Mouse (Mus musculus): Measurements from ENCODE around the gene Wdr13. TPM values are rescaled to one million over a fixed set of nuclear protein-coding genes. Genes with fewer than 3 reads are reported as not detected.

Wdr13 gene
- polyA plus RNA-seq (2014; fragmentation: Illumina TruSeq; extraction: RNeasy Lipid Tissue Mini Kit (QIAGEN cat#74804)) = 47.5 TPM

GRCm38 (mm10) chrX:8132017-8132976 lies at the start of gene Wdr13:
Wdr13 (minus strand) TSS chrX:8132892.

GRCm38 (mm10) chrX:8175504-8176385 lies 43.1 kb upstream of the Wdr13 start, which contains the start of gene Tbc1d25:
Tbc1d25 (minus strand) TSS chrX:8176181.

GRCm38 (mm10) chrX:8145153-8145991 lies 12.7 kb upstream of the Wdr13 start, which contains the start of gene Rbm3:
Rbm3 (minus strand) TSS chrX:8145880.

GRCm38 (mm10) chrX:8090346-8090953 lies 42.2 kb downstream of the Wdr13 start, which contains the start of gene Was:
Was (minus strand) TSS chrX:8090498.

GRCm38 (mm10) chrX:8074430-8075014 lies 58.2 kb downstream of the Wdr13 start, which contains the start of gene Suv39h1:
Suv39h1 (minus strand) TSS chrX:8074760.

Other genes starting within 250 kb of the Wdr13 start
- 3.1 TPM for gene Slc35a2, start 248.9 kb downstream of the Wdr13 start, polyA plus RNA-seq (2014; fragmentation: Illumina TruSeq; extraction: RNeasy Lipid Tissue Mini Kit (QIAGEN cat#74804))
- 18.8 TPM for gene Pqbp1, start 233.6 kb downstream of the Wdr13 start, polyA plus RNA-seq (2014; fragmentation: Illumina TruSeq; extraction: RNeasy Lipid Tissue Mini Kit (QIAGEN cat#74804))
- 3.8 TPM for gene Timm17b, start 233.5 kb downstream of the Wdr13 start, polyA plus RNA-seq (2014; fragmentation: Illumina TruSeq; extraction: RNeasy Lipid Tissue Mini Kit (QIAGEN cat#74804))
- not detected for gene Gm10491, start 225.1 kb downstream of the Wdr13 start, polyA plus RNA-seq (2014; fragmentation: Illumina TruSeq; extraction: RNeasy Lipid Tissue Mini Kit (QIAGEN cat#74804))
- gene Gm10490, start 223.3 kb downstream of the Wdr13 start, polyA plus RNA-seq (2014; fragmentation: Illumina TruSeq; extraction: RNeasy Lipid Tissue Mini Kit (QIAGEN cat#74804)) = not detected
- not detected for gene Pcsk1n, start 213.1 kb downstream of the Wdr13 start, polyA plus RNA-seq (2014; fragmentation: Illumina TruSeq; extraction: RNeasy Lipid Tissue Mini Kit (QIAGEN cat#74804))
- gene Eras, start 204.3 kb downstream of the Wdr13 start, polyA plus RNA-seq (2014; fragmentation: Illumina TruSeq; extraction: RNeasy Lipid Tissue Mini Kit (QIAGEN cat#74804)) = not detected
- gene Hdac6, start 185.0 kb downstream of the Wdr13 start, polyA plus RNA-seq (2014; fragmentation: Illumina TruSeq; extraction: RNeasy Lipid Tissue Mini Kit (QIAGEN cat#74804)) = 3.9 TPM
- 2.5 TPM for gene Gata1, start 154.8 kb downstream of the Wdr13 start, polyA plus RNA-seq (2014; fragmentation: Illumina TruSeq; extraction: RNeasy Lipid Tissue Mini Kit (QIAGEN cat#74804))
- not detected for gene Glod5, start 114.4 kb downstream of the Wdr13 start, polyA plus RNA-seq (2014; fragmentation: Illumina TruSeq; extraction: RNeasy Lipid Tissue Mini Kit (QIAGEN cat#74804))
- gene Suv39h1, start 58.1 kb downstream of the Wdr13 start, polyA plus RNA-seq (2014; fragmentation: Illumina TruSeq; extraction: RNeasy Lipid Tissue Mini Kit (QIAGEN cat#74804)) = 18.8 TPM
- gene Was, start 42.4 kb downstream of the Wdr13 start, polyA plus RNA-seq (2014; fragmentation: Illumina TruSeq; extraction: RNeasy Lipid Tissue Mini Kit (QIAGEN cat#74804)) = 0.63 TPM
- 978 TPM for gene Rbm3, start 13.0 kb upstream of the Wdr13 start, polyA plus RNA-seq (2014; fragmentation: Illumina TruSeq; extraction: RNeasy Lipid Tissue Mini Kit (QIAGEN cat#74804))
- gene Tbc1d25, start 43.3 kb upstream of the Wdr13 start, polyA plus RNA-seq (2014; fragmentation: Illumina TruSeq; extraction: RNeasy Lipid Tissue Mini Kit (QIAGEN cat#74804)) = not detected
- 13.7 TPM for gene Ebp, start 60.6 kb upstream of the Wdr13 start, polyA plus RNA-seq (2014; fragmentation: Illumina TruSeq; extraction: RNeasy Lipid Tissue Mini Kit (QIAGEN cat#74804))
- 2.8 TPM for gene Porcn, start 73.6 kb upstream of the Wdr13 start, polyA plus RNA-seq (2014; fragmentation: Illumina TruSeq; extraction: RNeasy Lipid Tissue Mini Kit (QIAGEN cat#74804))
- gene Ftsj1, start 119.5 kb upstream of the Wdr13 start, polyA plus RNA-seq (2014; fragmentation: Illumina TruSeq; extraction: RNeasy Lipid Tissue Mini Kit (QIAGEN cat#74804)) = 16.3 TPM
- 22.9 TPM for gene Slc38a5, start 138.2 kb upstream of the Wdr13 start, polyA plus RNA-seq (2014; fragmentation: Illumina TruSeq; extraction: RNeasy Lipid Tissue Mini Kit (QIAGEN cat#74804))
- not detected for gene Ssxb10, start 194.5 kb upstream of the Wdr13 start, polyA plus RNA-seq (2014; fragmentation: Illumina TruSeq; extraction: RNeasy Lipid Tissue Mini Kit (QIAGEN cat#74804))
- not detected for gene Ssxb9, start 234.1 kb upstream of the Wdr13 start, polyA plus RNA-seq (2014; fragmentation: Illumina TruSeq; extraction: RNeasy Lipid Tissue Mini Kit (QIAGEN cat#74804))